ENCODE assay signal across 8 mouse cellular contexts in genomic region chr15:77782449-77783014, GRCm38 (mm10). TPM values are rescaled to one million over a fixed set of nuclear protein-coding genes. Genes with fewer than 3 reads are reported as not detected.
DNase-seq lines count a peak whose midpoint lies in the region; TF ChIP-seq lines count a peak whose summit lies in the region.
"Had no signal": no experiment of that assay in that cellular context is flagged by ENCODE, and none has a peak within 500 bp of the region (broad histone marks: within the 10 kb centered on the region; RNA-seq: fewer than 3 reads in every experiment).

No protein-coding gene starts in this region.

- peak; percentile 87 for TF ChIP-seq CTCF in layer of hippocampus, adult 2 months (conservative IDR thresholded peaks at IDR 0.05)

- H3K4me3 ChIP-seq in layer of hippocampus, adult 2 months, result no peak overlapping the region
- H3K4me3 ChIP-seq: embryonic facial prominence, embryonic 13.5 days had no signal

- H3K27ac ChIP-seq in layer of hippocampus, adult 2 months, result peak overlapping the region; percentile 92; the same call in 1 of the 2 replicates
- H3K27ac ChIP-seq: embryonic facial prominence, embryonic 13.5 days had no signal

- DNase-seq in layer of hippocampus, adult 2 months (ENCODE audit: low spot score in 2 of 2), result no peak
- DNase-seq in layer of hippocampus, adult 9-11 months, result no peak
- peak; percentile 70 for DNase-seq in MN1 (ENCODE audit: low spot score)
- DNase-seq in forelimb bud, embryonic 11.5 days (ENCODE audit: low read depth, low spot score), result peak; percentile 38
- DNase-seq in retina, postnatal 1 day, result peak; percentile 26
- no peak for DNase-seq in Muller cell, postnatal 12 days (ENCODE audit: inconsistent ontology term)
- DNase-seq in gastrocnemius, postnatal 4 days (ENCODE audit: low spot score in 2 of 2), result no peak

RNA-seq across cellular contexts. Expression of gene Apol8, which starts 25.7 kb away (rescaled TPM):
- total RNA-seq in layer of hippocampus, adult 2 months (2021), result 1 to 10 TPM; 5.7 to 7.4 TPM
- total RNA-seq in gastrocnemius, postnatal 4 days (2021), result under 1 TPM in 1 of 2 experiments, not detected in 1; 0.21 TPM

RNA-seq across cellular contexts. Expression of gene Apol9b, which starts 53.7 kb away (rescaled TPM):
- total RNA-seq in layer of hippocampus, adult 2 months (2021), result not detected
- not detected for total RNA-seq in gastrocnemius, postnatal 4 days (2021)

RNA-seq across cellular contexts. Expression of gene Myh9, which starts 59.4 kb away (rescaled TPM):
- 10 to 100 TPM; 88.3 to 96.3 TPM for total RNA-seq in layer of hippocampus, adult 2 months (2021)
- 100 to 1,000 TPM; 171 to 187 TPM for total RNA-seq in gastrocnemius, postnatal 4 days (2021)

Comparison
In these comparisons a context has a peak if more than half of its experiments do, and no peak if none do; other contexts are left out.
1. DNase-seq: peak in MN1 (single experiment), forelimb bud, embryonic 11.5 days (single experiment) and retina, postnatal 1 day (single experiment); none in layer of hippocampus, adult 2 months (0 of 2), layer of hippocampus, adult 9-11 months (single experiment), Muller cell, postnatal 12 days (single experiment) and gastrocnemius, postnatal 4 days (0 of 2).
2. RNA of gene Apol8, which starts 25.7 kb away (total RNA-seq): 5.7 to 7.4 TPM in layer of hippocampus, adult 2 months; 0.21 TPM in gastrocnemius, postnatal 4 days; every median in the first group is over 4 times any median in the second.